Mouse (Mus musculus) large intestine, adult 2 months (tissue): ENCODE data around the gene Echs1. TPM values are rescaled to one million over a fixed set of nuclear protein-coding genes. Genes with fewer than 3 reads are reported as not detected.

Source experiments
- DNase-seq: peaks from one replicate; pipeline ENCODE4 v3.0.0-alpha.2; 2012; ENCODE audit warnings: low read depth, low spot score
- WGBS: fragments of 180-500 bp; shearing (Covaris S2); methylation state at CpG from one replicate; pipeline ENCODE4 v1.1.7; 2018; 5-methylcytosine and 5-hydroxymethylcytosine counted together
- polyA plus RNA-seq: library from polyadenylated mRNA; depleted of rRNA; stranded (reverse); fragments of >200 nt; gene quantifications from 2 replicates; pipeline ENCODE4 v1.2.3, GENCODE M21; 2012; rRNA removed

Gene Echs1
- polyA plus RNA-seq, 1 experiment: 108 TPM

DNA sequence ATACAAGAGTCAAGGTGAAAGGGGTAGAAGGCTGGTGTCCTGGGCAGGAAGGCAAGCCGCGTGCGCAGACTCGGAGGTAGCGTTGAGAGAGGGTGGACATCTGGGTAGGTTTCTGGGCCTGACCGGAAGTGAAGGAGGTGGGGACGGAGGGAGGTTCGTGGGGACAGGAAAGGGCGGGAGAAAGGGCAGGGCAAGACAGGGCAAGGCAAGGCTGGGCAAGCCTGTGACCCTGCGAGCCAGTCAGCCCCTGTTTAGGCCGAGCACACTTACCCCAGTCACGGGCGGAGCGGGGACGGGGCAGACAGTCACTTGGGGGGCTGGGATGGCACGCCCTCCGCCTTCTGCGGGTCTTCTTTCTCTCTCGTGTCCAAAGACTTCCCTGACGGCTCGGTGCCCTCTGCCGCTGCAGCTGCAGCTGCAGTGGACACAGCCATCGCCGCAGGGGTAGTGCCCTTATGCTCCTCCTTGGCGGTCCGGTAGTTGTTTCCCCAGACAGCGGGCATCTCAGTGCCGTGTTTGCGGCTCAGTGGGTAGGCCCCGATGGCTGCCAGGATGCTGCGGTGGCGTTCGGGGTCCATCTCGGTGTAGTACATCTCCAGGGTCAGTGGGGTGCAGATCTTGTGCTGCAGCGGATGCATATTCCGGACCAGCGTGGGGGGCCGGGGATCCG is 46.1 kb downstream of the Echs1 start:
- WGBS: 36% methylated on average over 39 of the region's 39 CpGs
- DNase-seq: no peak

DNA sequence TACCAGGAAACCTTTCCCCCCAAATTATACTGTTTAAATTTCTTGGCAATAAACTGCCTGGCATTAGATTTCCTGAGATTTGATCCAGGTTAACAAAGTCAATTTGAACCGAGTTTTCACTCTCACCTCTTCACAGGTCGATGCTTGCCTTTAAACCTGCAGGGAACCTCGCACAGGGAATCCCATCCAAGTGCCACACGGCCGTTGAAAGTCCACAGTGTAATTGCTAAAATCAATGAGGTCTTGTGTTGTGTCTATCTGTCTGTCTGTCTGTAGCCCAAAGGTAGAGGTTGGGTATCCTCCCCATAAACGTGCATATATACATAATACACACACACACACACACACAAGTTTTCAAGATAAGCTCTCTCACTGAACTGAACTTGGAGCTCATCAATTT is 48.9 kb downstream of the Echs1 start:
- DNase-seq: no peak
- WGBS: 30% methylated on average over 6 of the region's 6 CpGs

DNA sequence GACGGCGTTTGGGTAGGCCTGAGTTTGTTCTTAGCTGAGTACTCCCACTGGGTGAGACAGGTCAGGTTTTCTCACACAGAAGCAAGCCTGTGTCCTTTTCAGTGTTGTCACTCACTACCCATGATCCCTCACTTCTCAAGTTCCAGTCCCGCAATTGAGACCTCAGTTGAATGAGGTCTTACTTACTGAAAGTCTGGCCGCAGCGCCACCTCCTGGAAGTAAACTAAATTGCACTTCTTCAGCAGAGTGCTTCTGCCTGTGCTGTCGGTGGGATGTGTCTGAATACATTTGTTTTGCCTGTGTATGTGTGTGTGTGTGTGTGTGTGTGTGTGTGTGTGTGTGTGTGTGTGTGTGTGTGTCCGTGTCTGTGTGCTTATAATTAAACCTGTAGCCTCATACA is 53.2 kb downstream of the Echs1 start:
- no peak for DNase-seq
- WGBS: 21% methylated on average over 7 of the region's 7 CpGs

DNA sequence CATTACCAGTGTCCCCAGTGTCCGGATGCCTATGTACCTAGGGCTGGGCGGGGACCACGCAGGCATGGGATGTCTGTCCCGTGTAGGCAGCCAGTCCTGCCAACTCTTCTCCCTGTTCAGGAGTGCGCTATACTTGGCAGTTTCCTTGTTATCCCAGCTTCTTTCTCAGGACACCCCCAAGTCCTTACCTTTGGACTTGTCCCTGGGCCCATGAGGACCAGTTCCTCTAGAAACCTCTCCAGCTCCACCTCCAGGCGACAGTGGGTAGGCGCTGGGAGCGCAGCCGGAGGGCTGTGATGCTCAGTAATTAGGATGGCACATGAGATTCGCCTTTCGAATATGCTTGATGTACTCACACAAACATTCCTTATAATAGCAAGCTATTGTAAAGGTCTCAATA is 54.0 kb downstream of the Echs1 start:
- WGBS: 16% methylated on average over 11 of the region's 11 CpGs
- DNase-seq: no peak

DNA sequence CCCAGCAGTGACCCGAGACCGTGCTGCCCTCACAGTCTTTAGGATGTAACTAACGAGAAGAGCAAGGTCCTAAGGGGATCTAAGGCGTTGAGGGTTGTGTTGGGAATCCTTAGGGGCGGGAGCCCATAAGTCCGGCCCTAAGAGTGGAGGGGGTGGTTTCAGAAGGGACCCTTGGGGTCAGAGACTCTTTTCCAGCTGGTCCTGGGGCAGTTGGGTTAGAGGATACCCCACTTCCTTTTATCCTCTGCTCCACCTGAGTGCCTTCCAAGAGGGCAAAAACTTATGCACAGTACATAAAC is 54.5 kb downstream of the Echs1 start:
- no peak for DNase-seq

DNA sequence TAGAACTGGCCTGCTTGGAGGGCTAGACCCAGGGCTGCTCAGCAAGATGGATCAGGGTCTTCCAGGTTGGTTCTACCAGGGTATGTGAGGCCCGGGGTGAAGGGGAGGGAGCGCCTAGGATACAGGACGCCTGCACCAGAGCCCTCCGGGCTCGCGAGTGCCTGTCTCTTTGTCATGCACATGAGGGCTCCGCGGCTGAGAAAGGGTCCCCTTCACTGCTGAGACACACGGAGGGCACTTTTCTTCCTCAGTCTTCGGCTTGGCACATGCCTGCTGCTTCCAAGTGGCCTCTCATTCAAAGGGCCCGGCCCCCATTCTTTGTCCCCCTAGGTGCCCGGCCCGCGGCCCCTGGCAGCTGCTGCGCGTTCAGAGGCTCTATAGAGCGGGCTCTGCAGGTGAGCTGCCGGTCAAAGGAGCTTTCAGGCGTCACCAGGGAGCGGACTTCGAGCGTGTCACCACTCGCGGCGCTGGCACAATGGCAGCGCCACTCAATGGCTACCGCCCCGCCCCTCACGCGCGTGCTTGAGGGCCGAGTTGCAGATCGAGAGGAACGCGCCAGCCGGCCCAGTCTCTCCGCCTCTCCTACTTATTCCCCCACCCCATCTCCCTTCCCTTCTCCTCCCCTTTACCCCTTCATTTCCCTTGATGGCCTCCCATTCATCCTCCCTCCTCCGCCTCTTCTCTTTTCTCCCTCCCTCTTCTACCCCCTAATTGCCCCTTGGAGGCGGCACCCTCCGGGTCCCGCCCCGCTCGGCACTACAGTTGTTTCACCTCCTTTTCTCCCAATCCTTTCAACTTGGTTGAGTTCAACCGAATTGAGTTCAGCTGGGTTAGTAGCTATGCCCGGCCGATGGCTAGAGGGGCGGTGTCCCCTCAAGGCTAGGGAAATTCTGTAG is 55.1 kb downstream of the Echs1 start:
- 4% methylated on average over 47 of the region's 47 CpGs for WGBS
- DNase-seq: no peak

More for the DNA sequence above, 54.5 kb downstream of the Echs1 start:
- 5% methylated on average over 6 of the region's 6 CpGs for WGBS

DNA sequence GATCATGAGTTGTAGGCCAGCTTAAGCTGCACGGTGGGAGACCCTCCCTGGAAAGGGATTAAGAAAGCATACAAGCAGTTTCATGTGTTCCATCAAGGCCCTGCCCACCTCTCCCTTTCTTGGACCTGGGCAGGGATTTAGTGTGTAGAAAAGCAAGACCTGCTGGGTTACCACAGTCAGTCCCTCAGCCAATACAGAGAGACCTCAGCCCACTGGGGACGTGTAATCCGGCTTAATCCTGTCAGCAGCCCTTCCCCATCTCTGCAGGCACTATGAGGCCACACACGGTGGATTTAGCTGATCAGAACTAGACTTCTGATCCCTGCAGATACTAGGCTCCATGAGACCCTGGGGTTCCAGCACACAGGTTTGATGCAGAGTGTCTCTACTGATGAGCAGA is 56.7 kb downstream of the Echs1 start:
- no peak for DNase-seq
- 71% methylated on average over 4 of the region's 4 CpGs for WGBS

DNA sequence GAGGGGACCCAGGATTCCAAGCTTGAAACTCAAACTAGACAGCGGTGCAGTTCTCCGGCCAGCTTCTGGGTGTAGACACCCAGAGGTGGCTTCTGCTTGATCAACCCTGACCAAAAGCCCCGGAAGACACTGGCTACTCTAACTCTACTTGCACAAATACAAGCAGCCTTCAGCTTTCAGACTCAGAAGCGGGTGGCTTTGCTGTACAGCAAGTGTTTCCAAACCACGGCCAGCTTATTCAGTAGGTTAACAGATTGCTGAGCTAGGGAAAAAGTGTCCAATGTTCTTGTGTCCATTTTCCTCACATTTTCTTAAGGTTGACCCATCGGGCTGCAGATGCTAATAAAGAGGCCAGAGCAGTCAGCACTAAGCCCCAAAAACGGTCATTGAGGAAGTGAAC is 57.7 kb downstream of the Echs1 start:
- WGBS: 43% methylated on average over 7 of the region's 7 CpGs
- no peak for DNase-seq

DNA sequence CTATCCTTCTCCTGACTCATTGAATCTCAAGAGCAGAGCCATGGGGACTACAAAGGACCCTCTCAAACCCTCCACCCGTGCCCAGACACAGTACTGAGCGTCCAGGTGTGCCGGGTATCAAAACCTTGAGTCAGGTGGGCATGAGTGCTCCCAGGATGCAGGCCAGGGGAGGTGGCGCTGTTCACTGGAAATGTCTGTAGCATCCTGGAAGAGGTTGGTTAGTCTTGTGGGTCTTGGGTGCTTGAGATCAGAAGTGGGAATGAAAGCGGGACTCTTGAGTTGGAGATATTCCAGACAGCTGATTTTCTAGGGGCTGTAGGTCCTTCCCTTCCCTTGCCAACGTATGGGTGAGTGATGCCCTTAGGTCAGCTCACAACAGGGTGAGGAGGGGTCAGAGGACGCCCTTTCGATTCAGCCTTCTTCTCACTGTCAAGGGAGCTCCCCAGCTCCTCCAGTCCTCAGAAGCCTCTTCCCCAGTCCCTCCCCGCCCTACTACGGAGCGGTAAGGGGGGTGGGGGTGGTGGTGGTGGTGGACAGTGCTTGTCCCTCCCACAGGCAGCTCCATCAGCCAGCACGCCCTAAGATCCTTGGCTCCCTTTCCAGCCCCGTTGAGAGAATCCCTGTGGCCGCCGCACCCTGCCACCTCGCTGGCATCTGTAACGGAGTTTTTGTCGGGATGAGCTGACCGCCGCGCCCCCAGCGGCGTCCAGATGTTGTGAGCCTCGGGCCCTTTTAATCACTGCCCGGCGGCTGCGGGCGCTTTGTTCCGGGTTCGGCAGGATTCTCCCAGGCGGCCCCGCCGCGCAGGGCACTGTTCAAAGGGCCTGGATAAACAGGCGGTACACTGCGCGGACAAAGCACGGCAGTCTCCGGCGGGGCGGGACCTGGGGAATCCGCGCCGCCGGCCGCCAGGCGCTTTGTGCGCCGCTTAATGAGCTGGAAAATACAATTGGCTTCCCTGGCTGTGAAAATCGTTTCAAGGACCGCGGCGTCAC is 58.6 kb downstream of the Echs1 start:
- WGBS: 6% methylated on average over 53 of the region's 53 CpGs
- no peak for DNase-seq

Other genes with a start within 250 kb of the Echs1 start
- 0.11 and 0.18 TPM in 2 replicates for gene Kndc1, start 221.8 kb downstream of the Echs1 start, polyA plus RNA-seq
- 0.21 and 0.31 TPM in 2 replicates for gene Utf1, start 172.7 kb downstream of the Echs1 start, polyA plus RNA-seq
- gene 6430531B16Rik, start 137.7 kb downstream of the Echs1 start, polyA plus RNA-seq: 0.14 TPM in 1 of 2 replicates, not detected in the other
- gene Adam8, start 123.9 kb downstream of the Echs1 start, polyA plus RNA-seq: 3.7 and 5.9 TPM in 2 replicates
- gene Zfp511, start 80.1 kb downstream of the Echs1 start, polyA plus RNA-seq: 36.7 and 52.9 TPM in 2 replicates
- 13.8 and 16.7 TPM in 2 replicates for gene Tubgcp2, start 79.8 kb downstream of the Echs1 start, polyA plus RNA-seq
- gene Msx3, start 67.4 kb downstream of the Echs1 start, polyA plus RNA-seq: not detected in 2 replicates
- gene Caly, start 33.9 kb downstream of the Echs1 start, polyA plus RNA-seq: 1.3 and 1.9 TPM in 2 replicates
- gene Prap1, start 23.1 kb downstream of the Echs1 start, polyA plus RNA-seq: 873 and 1,752 TPM in 2 replicates
- 105 and 121 TPM in 2 replicates for gene Fuom, start 14.0 kb downstream of the Echs1 start, polyA plus RNA-seq
- 9.6 and 9.8 TPM in 2 replicates for gene Paox, start 677 bp downstream of the Echs1 start, polyA plus RNA-seq
- 14.5 and 24.5 TPM in 2 replicates for gene Mtg1, start 21.1 kb upstream of the Echs1 start, polyA plus RNA-seq
- gene Sprn, start 38.4 kb upstream of the Echs1 start, polyA plus RNA-seq: 0.37 and 0.59 TPM in 2 replicates
- gene Olfr522, start 48.3 kb upstream of the Echs1 start, polyA plus RNA-seq: not detected in 2 replicates
- not detected in 2 replicates for gene Olfr523, start 56.7 kb upstream of the Echs1 start, polyA plus RNA-seq
- 0.06 and 0.07 TPM in 2 replicates for gene Olfr524, start 89.5 kb upstream of the Echs1 start, polyA plus RNA-seq
- gene Cd163l1, start 101.8 kb upstream of the Echs1 start, polyA plus RNA-seq: 0.43 and 0.78 TPM in 2 replicates
- gene 5830411N06Rik, start 130.8 kb upstream of the Echs1 start, polyA plus RNA-seq: 0.51 and 0.71 TPM in 2 replicates
- not detected in 2 replicates for gene Olfr525, start 204.4 kb upstream of the Echs1 start, polyA plus RNA-seq
- gene Olfr527, start 217.5 kb upstream of the Echs1 start, polyA plus RNA-seq: not detected in 2 replicates
- 0.57 and 0.93 TPM in 2 replicates for gene Olfr60, start 245.2 kb upstream of the Echs1 start, polyA plus RNA-seq